Mouse (Mus musculus) thymus, adult 2 months (tissue): ENCODE measurements at regions not wholly inside any gene's neighbourhood (a gene's known extent, or its start where the extent isn't known, plus 50 kb on each side); places are given as distances from the start of the nearest gene placed in this dataset.
"Not testable (repeated sequence)": the region's sequence is repeated elsewhere in the genome, so short reads cannot be mapped to it uniquely, and the experiment has no call there.

Source experiments
- DNase-seq: peaks from one replicate; pipeline ENCODE4 v3.0.0; 2021
- H3K27ac ChIP-seq: fragments of 200-500 bp; 2 replicates; pipeline ENCODE4 v1.5.1; 2012; ENCODE audit warnings: low read length, control low read depth; ENCODE audit not compliant: control insufficient read depth, insufficient read depth
- H3K27me3 ChIP-seq: fragments of 200-500 bp; 2 replicates; pipeline ENCODE4 v1.6.1; 2012; ENCODE audit warnings: mild to moderate bottlenecking, low read length, moderate library complexity, mixed read lengths; ENCODE audit not compliant: control insufficient read depth, insufficient read depth
- H3K36me3 ChIP-seq: fragments of 200-500 bp; 2 replicates; pipeline ENCODE4 v1.6.1; 2012; ENCODE audit warnings: mild to moderate bottlenecking, low read length, moderate library complexity; ENCODE audit not compliant: control insufficient read depth, insufficient read depth
- H3K4me1 ChIP-seq: fragments of 200-500 bp; replicated peaks from 2 replicates; pipeline ENCODE4 v1.6.1; 2012; ENCODE audit warnings: low read length; ENCODE audit not compliant: control insufficient read depth, insufficient read depth
- H3K4me3 ChIP-seq: fragments of 200-500 bp; 2 replicates; pipeline ENCODE4 v1.5.1; 2012; ENCODE audit warnings: mild to moderate bottlenecking, low read length, control low read depth, moderate library complexity; ENCODE audit not compliant: control insufficient read depth, insufficient read depth
- CTCF ChIP-seq: fragments of 200-500 bp; IDR thresholded peaks from 2 replicates; pipeline ENCODE4 v1.5.1; 2012; ENCODE audit warnings: mild to moderate bottlenecking, control low read depth, low read length, moderate library complexity, borderline replicate concordance; ENCODE audit not compliant: control insufficient read depth, poor library complexity, insufficient read depth; ENCODE audit errors: extremely low read depth
- POLR2A ChIP-seq: fragments of 200-500 bp; IDR thresholded peaks from 2 replicates; pipeline ENCODE4 v1.6.1; 2012; ENCODE audit warnings: mild to moderate bottlenecking, low read length, control low read depth, moderate library complexity; ENCODE audit not compliant: control insufficient read depth, poor library complexity, insufficient read depth; ENCODE audit errors: extremely low read depth
- WGBS: fragments of 180-500 bp; shearing (Covaris S2); methylation state at CpG from one replicate; pipeline ENCODE4 v1.1.7; 2018; 5-methylcytosine and 5-hydroxymethylcytosine counted together

- no peaks in the 10 kb centered on the region for H3K4me1 ChIP-seq
- 55% methylated on average over 13 of the region's 13 CpGs for WGBS
- H3K4me3 ChIP-seq: no peak overlapping the region
- H3K36me3 ChIP-seq: no peaks in the 10 kb centered on the region
- TF ChIP-seq POLR2A: no peak
- DNase-seq: peak; percentile 57
- H3K27me3 ChIP-seq: no peaks in the 10 kb centered on the region
- H3K27ac ChIP-seq: no peak overlapping the region
Observed at GRCm38 (mm10) chr4:101366905-101367679, 52.0 kb upstream of the Ak4 start.

DNA sequence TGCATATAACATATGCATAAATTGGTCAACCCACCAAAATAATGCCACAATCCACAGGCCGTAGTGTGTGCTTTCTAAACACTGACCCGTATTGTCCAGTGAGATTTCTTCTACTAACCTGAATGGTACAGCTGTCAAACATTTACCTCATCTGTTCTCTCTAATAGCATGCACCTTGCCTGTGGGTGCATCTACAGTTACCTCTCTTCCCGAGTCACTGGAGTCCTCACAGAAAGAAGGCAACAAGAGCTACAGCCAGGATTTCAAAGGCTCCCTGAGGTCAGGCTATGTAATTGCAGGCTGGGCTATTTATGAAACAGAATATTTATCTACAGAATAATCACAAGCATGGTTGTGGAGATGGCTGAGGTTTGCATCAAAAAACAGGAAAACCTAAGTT is 53.8 kb upstream of the Ak4 start:
- no peak overlapping the region for H3K4me3 ChIP-seq
- H3K27me3 ChIP-seq: no peaks in the 10 kb centered on the region
- WGBS: 90% methylated on average over 3 of the region's 3 CpGs
- TF ChIP-seq POLR2A: no peak
- TF ChIP-seq CTCF: no peak
- H3K4me1 ChIP-seq: no peaks in the 10 kb centered on the region
- no peak for DNase-seq
- H3K27ac ChIP-seq: no peak overlapping the region
- H3K36me3 ChIP-seq: no peaks in the 10 kb centered on the region

DNA sequence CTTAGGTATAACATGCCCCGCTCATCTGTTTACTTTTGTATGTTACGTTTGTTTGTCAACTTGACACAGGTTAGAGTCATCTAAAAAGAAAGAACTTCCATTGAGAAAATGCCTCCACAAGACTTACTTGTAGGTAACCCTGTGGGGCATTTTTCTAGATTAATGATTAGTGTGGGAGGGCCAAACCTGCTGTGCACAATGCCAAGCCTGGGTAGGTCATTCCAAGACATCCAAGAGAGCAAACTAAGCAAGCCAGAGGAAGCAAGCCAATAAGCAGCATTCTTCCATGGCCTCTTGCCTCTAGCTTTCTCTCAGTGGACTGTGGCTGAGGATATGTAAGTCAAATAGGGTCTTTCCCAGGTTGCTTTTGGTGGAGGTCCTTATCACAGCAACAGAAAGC is 54.4 kb upstream of the Ak4 start:
- Histone ChIP-seq H3K4me3 (no peak overlapping the region), H3K4me1 (no peaks in the 10 kb centered on the region), H3K36me3 (no peaks in the 10 kb centered on the region), H3K27me3 (no peaks in the 10 kb centered on the region), H3K27ac (no peak overlapping the region)
- TF ChIP-seq CTCF (no peak), POLR2A (no peak)
- 96% methylated on average over 2 of the region's 2 CpGs for WGBS
- no peak for DNase-seq

DNA sequence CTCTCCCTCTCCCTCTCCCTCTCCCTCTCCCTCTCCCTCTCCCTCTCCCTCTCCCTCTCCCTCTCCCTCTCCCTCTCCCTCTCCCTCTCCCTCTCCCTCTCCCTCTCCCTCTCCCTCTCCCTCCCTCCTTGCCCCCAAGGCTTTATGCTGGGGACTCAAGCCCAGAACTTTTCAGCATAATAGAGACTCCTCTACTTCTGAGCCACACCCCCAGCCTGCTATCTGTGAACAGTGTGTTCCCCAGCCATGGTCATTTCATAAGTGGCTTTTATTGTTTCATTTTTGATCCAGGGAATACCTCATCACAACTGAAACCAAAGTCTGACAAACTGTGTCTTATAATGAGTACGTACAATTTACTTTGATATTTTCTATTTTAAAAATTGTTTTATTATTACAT is 55.8 kb upstream of the Ak4 start:
- H3K27me3 ChIP-seq, H3K4me1 ChIP-seq, DNase-seq, H3K4me3 ChIP-seq, H3K27ac ChIP-seq, H3K36me3 ChIP-seq: not testable (repeated sequence)
- WGBS: 98% methylated on average over 1 of the region's 1 CpGs

- Histone ChIP-seq H3K4me1 (peaks cover 5% of the 10 kb centered on the region), H3K36me3 (no peaks in the 10 kb centered on the region), H3K27ac (no peak overlapping the region), H3K4me3 (no peak overlapping the region), H3K27me3 (no peaks in the 10 kb centered on the region)
- no peak for TF ChIP-seq CTCF
- TF ChIP-seq POLR2A: no peak
- DNase-seq: no peak
- WGBS: 94% methylated on average over 1 of the region's 1 CpGs
Observed at GRCm38 (mm10) chr4:101361779-101362178, 57.3 kb upstream of the Ak4 start.

DNA sequence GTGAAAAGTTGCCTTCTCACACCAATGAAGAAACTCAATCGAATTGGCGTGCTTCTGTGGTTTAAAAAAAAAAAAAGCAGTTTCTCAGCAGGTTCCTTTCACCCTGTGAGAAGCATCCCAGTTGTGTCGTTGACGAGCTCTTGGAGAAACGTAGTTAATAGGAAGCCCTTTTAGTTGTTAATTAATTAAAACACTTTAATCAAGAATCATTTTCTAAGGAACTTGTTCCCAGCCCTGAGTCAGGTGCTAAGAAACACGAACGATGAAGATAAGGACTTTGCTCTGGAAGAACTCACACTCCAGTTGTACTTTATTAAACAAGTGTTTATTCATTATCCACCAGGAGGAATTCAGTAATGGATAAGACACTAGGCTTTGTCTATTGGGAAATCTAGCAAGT is 58.8 kb upstream of the Ak4 start:
- no peak for TF ChIP-seq CTCF
- no peak for TF ChIP-seq POLR2A
- 79% methylated on average over 7 of the region's 7 CpGs for WGBS
- Histone ChIP-seq H3K4me3 (no peak overlapping the region), H3K27me3 (no peaks in the 10 kb centered on the region), H3K36me3 (no peaks in the 10 kb centered on the region), H3K4me1 (peaks cover 11% of the 10 kb centered on the region), H3K27ac (no peak overlapping the region)
- DNase-seq: no peak

GRCm38 (mm10) chr4:101359119-101359518 is 60.0 kb upstream of the Ak4 start:
- Histone ChIP-seq H3K36me3 (no peaks in the 10 kb centered on the region), H3K4me3 (no peak overlapping the region), H3K27ac (no peak overlapping the region), H3K4me1 (peaks cover 11% of the 10 kb centered on the region), H3K27me3 (no peaks in the 10 kb centered on the region; the same call in 1 of the 2 replicates)
- WGBS: 86% methylated on average over 5 of the region's 5 CpGs
- DNase-seq: no peak
- no peak for TF ChIP-seq CTCF
- no peak for TF ChIP-seq POLR2A
